Mouse (Mus musculus) embryonic stem cell, embryonic (primary cell): ENCODE measurements at regions not wholly inside any gene's neighbourhood (a gene's known extent, or its start where the extent isn't known, plus 50 kb on each side); places are given as distances from the start of the nearest gene placed in this dataset.

Experiments
- CTCF ChIA-PET, 4 experiments: fragments of 300-600 bp in 2 of 4; fragments of 350-600 bp in 2 of 4; sonication (Branson Sonifier 250); formaldehyde crosslinking; loops; one replicate each; lab custom pipeline; 2022; ENCODE audit warnings: inconsistent platforms in 2 of 4; lab: Charles Lee
- POLR2A ChIA-PET, 4 experiments: fragments of 300-600 bp in 2 of 4; fragments of 350-600 bp in 2 of 4; sonication (Branson Sonifier 250); formaldehyde crosslinking; loops; one replicate each; lab custom pipeline; 2022; ENCODE audit warnings: antibody characterized with exemption in 4 of 4, inconsistent platforms in 1 of 4; lab: Charles Lee

DNA sequence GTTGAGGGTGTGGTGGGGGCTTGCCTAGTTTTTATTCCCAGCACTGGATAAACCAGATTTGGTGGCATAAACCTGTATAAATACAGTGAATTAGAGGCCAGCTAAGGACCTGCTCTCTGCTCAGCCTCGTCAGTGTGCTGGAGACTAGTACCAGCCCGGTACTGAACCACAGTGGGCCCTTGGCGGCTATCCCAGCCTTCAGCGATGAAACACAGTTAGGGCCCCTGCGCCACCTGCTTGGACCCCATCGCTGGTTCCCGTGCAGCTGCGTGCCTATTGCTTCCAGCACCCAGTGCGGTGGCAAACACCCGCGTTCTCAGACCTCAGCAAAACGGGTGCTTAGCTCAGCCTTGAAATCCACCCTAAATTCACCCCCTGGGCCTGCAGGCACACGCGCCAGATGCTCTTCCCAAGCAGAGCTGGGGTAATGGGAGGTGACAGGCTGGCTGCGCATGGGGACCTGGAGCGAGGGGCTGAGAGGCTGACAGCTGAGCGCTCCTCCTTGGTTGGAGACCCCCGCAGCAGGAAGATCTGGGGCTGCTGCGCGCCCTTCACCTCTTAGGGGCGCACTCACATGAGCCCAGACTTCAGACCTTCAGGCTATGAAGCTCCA, 124.7 kb upstream of the Kit start:
- ChIA-PET CTCF (no interaction called here), POLR2A (interaction anchor here in 1 of 4 experiments (1.0 kb wide), 1 partner anchor 125 kb away, joined by 3 read pairs; the partner anchor contains the start of gene Kit)

DNA sequence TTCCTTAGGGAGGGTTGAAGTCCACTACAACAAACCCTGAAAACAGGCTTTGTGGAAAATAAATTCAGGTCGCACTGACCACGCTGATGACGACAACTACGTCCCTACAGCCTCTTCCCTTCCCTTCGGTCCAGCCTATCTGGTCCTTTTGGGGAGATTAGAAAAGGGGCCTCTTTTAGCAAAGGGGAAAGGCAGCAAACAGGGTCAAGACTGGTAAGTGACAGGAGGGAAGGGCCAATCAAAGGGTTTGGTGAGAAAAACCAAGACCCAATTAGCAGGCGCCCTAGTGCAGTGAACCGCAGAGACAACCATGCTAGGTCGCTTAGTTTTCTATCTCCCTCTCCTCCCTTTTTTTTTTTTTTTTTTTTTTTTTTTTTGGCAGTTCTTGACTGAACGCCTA, 124.2 kb upstream of the Kit start:
- POLR2A ChIA-PET: interaction anchor here in 1 of 4 experiments (1.0 kb wide), 1 partner anchor 124 kb away, joined by 3 read pairs; the partner anchor contains the start of gene Kit
- CTCF ChIA-PET: no interaction called here

DNA sequence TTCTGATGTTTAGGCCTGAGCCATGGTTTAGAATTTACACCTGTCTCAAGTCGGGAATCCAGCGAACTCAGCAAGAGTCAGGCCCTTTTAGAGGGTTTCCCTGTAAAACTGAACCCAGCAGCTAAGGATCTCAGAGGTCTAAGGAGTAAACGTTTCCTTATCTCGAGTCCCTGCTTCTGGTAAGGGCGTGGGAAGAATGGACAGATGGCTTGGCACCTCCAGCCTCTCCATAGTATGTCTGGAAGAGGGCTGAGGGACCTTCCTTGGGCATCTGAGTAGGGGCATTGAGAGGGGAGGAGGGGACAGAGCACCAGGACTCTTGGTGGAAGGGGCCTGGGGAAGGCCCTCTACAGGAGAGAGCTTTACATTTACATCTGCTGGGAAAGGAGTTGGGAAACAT, 123.6 kb upstream of the Kit start:
- POLR2A ChIA-PET: no interaction called here
- CTCF ChIA-PET: no interaction called here

DNA sequence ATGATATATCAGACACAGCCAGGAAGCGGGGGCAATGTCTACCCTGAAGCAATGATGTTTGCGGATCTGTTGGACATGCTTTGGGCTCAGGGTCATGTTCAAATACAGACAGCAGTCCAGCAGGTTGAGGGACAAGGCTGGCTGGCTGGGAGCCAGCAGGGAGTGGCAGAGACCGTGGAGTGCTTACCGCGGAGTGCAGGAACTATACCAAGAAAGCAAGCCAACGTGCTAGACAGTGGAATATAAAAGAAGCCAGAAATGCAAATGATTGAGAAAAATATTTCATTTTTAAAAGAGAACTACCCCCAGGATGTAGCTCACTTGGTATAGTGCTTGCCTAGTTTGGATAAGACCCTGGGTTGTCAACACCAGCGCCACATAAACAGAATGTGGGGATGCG, 123.0 kb upstream of the Kit start:
- POLR2A ChIA-PET: no interaction called here
- CTCF ChIA-PET: no interaction called here

DNA sequence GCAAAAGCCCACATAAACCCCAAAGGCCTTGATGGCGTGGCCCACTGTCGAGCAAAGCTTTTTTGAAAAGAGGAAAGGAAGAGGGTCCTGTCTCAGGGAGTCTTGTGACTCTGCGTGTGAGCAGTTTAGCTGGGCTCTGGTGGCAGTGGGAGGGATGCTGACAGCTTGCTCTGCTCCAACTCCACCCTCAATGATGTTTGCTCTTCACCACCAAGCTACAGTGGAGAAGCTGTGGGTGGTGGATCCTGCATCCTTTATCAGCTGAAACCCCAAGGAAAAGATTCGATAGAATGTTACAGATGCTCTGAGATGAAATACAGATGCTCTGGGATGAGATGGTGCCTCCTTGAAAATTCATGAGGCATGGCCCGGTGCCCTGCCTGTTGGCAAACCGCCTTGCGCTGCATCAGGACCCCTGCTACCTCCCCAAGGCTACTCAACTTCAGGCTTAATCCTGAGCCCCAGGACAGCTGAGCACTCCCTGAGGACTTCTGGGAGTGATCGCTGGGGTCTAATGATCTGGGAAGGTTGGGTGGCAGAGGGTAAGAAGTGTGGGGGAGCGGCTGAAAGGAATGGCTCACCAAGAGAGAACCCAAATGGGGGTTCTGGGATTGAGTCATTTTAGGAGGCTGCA, 120.8 kb upstream of the Kit start:
- ChIA-PET POLR2A (no interaction called here), CTCF (no interaction called here)

DNA sequence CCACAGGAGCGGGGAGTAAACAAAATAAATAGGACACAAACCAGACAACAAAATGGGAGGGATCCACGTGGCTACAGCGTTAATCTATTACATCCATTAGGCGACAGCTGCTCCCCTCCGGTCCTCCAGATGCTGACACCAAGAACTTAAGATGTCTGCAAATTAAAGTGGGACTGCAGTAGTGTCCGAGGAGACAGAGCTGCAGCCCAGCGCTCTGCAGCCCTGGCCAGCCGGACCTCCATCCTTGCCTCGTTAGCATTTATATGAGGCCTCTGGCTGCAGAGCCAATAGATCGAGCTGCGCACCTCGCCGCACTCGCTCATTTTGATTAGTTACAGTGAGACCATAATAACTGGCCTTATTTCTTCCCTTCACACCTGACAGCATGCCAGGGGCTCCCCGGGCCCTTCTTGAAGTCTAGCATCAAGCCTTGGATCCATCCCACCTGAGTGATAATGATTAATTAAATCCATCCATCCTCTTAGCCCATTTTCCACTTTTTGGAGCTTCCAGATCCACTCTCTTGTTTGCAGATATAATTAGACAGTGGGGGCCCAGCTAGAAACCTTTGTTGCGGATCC, 119.7 kb upstream of the Kit start:
- CTCF ChIA-PET: no interaction called here

DNA sequence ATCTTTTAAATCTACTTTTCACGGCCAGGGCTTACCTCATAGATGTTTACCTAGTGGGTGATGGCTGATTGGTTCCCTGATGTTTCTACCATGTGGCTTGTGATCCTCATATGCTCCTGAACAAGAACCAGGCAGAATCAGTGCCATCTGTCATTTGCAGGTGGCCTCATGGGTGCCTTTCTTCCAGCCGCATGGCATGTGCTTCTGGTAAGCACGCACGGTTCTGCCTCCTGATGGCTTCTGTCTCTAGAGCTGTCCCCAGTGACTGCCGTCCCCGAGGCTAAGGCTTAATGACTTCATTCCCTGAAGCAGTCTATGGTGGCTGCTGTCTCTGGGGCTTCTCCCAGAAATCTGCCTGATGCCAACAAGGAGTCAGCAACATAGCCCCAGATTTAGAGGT, 117.3 kb upstream of the Kit start:
- CTCF ChIA-PET: no interaction called here

More for the DNA sequence above, 119.7 kb upstream of the Kit start:
- POLR2A ChIA-PET: no interaction called here

DNA sequence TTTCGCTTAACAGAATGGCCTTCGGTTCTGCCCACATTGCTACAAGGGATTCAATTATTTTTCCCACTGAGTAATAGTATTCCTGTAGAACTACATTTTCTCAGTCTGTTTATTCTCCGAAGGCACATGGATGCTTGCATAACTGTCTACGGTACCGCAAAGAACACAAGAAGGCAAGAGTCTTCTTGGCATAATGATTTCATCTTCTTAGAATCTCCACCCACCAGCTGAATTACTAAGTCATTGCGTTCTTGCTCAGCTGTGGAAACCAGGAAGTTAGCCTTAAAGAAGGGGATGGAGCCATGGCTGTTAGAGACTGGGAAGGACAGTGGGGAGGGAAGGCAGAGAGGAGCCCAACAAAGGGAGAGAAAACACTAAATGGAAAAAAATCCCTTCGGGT, 116.4 kb upstream of the Kit start:
- POLR2A ChIA-PET: no interaction called here
- CTCF ChIA-PET: no interaction called here

More for the DNA sequence above, 117.3 kb upstream of the Kit start:
- POLR2A ChIA-PET: no interaction called here

DNA sequence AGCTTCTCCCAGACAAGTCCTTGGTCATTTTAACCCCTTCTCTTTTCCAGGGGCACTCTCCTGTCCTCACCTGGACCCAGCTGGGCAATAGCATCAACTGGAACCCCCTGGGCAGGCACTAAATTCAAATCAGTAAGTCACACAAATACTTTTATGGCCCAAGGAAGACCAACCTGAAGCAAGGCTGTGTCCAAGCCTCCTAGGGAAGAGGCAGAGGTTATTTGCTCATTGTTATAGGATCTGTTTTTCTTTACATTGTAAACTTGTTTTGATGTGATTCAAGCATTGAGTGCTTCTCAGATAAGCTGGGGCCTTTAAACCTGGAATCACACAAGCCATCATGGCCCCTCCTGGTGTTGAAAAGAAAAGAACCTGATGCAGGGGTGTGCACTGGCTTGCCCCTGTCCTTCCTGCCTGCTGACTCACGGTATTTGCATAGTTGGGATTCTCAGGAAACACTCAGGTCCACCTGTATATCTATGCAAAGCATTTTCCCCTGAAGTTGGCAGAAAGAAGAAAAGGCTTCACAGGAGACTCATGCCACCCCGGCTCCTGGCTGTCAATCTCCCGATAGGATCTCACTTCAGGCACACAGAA, 114.9 kb upstream of the Kit start:
- ChIA-PET POLR2A (interaction anchor here in 1 of 4 experiments (0.6 kb wide), 1 partner anchor 142 kb away, joined by 4 read pairs; no protein-coding TSS in a partner anchor), CTCF (no interaction called here)

DNA sequence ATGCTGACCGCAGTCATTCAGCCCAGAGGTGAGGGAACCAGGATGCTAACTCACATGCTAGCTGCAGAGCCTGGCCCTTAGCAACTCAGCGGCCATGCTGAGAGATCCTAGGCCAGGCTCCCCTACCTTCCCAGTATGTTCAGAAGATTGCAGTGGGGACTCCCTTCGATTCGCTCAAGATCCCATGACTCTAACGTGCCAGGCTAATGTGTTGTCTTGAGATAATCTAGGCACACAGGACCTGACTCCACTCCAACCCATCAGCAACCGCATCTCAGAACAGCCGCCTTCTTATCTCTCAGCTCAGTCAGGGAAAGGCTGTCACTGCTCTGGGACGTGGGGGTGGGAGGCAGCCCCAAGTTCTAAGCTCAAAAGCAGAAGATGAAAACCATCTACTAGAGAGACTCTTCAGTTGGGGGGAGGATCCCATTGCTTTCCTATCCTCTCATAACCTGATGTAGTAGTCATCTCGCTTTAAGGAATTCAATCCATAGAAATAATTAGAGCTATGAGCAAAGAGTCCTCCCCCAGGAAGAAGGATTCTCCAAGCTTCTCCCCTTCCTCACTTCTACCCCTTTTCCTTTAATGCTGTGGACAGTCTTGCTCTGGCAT, 114.2 kb upstream of the Kit start:
- ChIA-PET CTCF (no interaction called here), POLR2A (interaction anchor here in 1 of 4 experiments (0.6 kb wide), 1 partner anchor 141 kb away, joined by 4 read pairs; no protein-coding TSS in a partner anchor)

DNA sequence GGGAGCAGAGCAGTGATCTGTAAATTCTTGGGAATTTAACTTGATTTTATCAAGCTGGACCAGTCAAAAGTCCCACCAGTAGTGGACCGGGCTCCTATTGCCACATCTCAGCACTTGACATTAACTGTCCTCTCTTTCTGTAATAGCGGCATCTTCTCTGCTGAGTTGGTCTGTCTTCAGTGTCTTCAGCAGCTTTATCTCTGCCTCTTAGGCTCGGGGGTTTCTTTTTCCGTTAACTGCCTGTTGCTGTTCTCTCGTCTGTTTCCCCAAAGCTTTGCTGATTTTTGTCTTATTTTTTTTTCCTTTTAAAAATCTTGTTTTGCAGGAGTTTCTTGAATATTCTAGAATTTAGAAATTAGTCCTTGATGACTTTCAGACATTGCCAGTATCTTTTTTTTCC, 113.3 kb upstream of the Kit start:
- CTCF ChIA-PET: interaction anchor here in 1 of 4 experiments (0.6 kb wide), 1 partner anchor 1105 kb away, joined by 4 read pairs; no protein-coding TSS in a partner anchor
- POLR2A ChIA-PET: no interaction called here

DNA sequence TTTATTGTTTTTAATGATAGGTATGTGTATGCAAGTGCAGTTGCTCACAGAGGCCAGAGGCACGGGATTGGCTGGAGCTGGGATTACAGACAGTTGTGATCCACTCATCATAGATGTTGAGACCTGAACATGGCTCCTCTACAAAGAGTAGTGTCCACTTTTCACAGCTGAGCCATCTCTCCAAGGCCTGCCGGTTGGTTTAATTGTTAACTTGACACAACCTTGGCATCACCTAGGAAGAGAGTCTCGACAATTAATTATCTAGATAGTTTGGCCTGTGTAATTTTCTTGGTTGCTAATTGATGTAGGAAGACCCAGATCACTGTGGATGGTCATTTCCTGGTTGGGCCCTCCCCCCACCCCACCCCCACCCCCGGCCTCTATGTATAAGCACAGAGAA, 111.1 kb upstream of the Kit start:
- ChIA-PET CTCF (no interaction called here), POLR2A (no interaction called here)

DNA sequence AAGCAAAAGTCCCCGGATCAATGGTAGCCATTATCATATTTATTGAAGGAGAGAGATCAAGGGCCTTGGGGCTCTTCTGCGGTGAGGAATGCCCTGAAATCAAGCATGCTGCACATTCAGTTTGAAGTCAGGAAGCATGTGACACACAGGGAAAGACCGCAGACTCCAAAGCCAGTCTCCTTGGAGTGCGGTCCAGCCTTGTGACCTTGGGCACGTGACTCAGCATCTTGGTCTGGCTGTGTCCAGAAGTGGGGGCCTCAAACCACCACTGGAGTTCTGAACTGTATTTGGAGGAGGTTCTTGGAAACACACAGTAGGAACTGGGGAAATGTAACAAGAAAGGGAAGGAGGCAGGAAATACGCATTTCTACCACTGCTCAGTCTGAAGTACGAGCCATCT, 109.0 kb upstream of the Kit start:
- CTCF ChIA-PET: no interaction called here
- POLR2A ChIA-PET: no interaction called here

DNA sequence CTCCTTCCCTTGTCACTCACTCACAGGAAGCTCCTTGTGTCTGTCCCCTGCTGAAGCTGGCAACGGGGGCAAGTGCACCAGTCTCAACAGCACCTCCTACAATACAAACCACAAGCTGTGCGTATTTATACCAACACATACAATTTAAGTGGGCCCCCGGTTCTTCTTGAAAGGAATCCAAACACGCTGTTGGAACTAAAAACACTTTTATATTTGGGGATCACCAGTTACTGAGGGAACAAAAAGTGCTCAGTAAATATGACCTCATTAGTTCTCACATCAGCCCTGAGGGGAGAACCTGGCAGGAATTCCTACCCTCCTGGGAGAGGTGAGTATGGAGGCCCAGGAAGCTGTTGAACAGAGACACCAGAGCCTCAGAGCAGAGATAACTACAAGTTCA, 107.8 kb upstream of the Kit start:
- POLR2A ChIA-PET: interaction anchor here in 2 of 4 experiments (0.6 to 1.0 kb wide), 2 partner anchors 120 to 611 kb away, joined by 3 read pairs; no protein-coding TSS in a partner anchor
- CTCF ChIA-PET: interaction anchor here in 2 of 4 experiments (0.6 to 0.9 kb wide), 3 partner anchors 22 to 574 kb away, joined by 6 to 8 read pairs (median 6); no protein-coding TSS in a partner anchor

DNA sequence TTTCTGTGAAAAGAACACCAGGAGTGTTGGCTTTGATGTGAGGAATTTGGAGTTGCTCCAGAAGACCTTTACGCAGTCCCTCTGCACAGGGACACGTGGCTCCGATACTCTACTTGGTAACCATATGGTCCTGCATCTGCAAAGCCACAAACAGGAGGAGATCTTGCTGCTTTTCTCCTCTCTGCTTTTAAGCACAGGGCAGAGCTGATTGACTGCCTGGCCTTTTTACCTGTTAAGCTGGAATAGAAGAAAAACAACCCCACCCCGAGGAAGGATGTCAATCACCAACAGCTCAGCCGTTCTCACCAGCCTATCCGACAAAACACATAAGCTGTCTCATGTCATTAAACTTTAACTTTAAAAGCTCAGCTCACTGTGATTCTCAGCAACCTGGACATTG, 106.8 kb upstream of the Kit start:
- ChIA-PET CTCF (no interaction called here), POLR2A (interaction anchor here in 3 of 4 experiments (0.7 to 1.0 kb wide), 3 partner anchors 27 to 171 kb away, joined by 3 to 4 read pairs (median 3); no protein-coding TSS in a partner anchor)

DNA sequence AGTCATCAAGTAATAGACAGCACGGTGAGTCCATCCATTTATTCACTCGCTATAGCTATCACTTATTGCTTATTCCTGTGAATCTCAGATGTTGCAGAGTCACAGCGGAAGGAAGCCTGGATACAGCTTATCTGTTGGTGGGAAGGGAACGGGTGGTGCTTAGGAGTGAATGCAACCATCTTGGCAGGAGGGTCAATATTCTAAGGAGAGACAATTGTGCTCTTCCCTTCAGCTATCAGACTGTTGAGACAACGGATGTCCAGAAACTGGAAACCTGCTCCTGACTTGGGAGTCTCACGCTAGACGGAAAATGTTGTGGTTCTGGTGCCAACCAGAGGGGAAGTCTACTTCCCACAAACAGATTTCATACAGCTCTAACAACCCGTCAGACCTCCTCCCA, 103.7 kb upstream of the Kit start:
- ChIA-PET POLR2A (interaction anchor here in 1 of 4 experiments (0.6 to 1.4 kb wide), 2 partner anchors 104 to 134 kb away, joined by 3 read pairs; partner anchors contain the start of gene Kit), CTCF (interaction anchor here in 1 of 4 experiments (0.6 kb wide), 1 partner anchor 160 kb away, joined by 3 read pairs; no protein-coding TSS in a partner anchor)

DNA sequence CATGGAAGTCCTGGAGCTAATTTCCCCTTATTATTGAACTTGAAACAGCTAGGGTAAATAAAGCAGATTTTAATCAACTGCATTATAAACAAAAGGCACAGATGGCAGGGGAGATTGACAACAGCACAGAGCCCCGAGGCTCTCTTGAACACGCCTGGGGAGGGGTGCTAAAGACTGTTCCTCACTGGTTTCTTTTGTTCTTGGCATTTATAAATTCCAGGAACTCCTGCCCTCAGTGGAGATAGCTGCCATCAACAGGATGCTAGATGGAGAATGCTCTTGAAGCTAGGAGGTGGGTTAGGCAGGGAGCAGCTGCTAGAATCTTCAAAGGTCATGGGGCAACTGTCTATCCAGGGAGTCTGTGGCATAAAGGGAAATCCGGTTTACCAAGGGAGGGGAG, 102.2 kb upstream of the Kit start:
- CTCF ChIA-PET: no interaction called here
- POLR2A ChIA-PET: interaction anchor here in 2 of 4 experiments (0.8 to 1.2 kb wide), 2 partner anchors 40 to 190 kb away, joined by 3 read pairs; no protein-coding TSS in a partner anchor

DNA sequence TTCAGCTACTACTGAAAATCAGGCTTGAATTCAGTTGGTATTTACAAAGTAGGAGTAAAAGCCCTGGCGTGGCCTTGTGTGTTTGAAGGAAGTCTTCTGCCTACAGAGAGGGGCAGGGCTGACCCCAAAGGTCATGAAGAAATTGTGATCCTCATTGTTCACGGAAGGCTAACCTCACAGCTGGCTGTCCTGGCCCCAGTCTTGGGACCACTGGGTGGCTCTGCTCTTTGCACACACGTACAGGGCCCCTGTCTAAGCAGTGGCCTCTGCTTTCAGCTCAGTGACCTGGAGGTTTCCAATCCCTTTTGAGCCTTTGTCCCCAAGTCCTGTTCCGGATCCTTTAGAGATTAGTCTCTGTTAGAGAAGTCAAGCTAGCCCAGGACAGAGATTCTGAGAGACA, 99.3 kb upstream of the Kit start:
- POLR2A ChIA-PET: interaction anchor here in 2 of 4 experiments (0.7 to 1.6 kb wide), 2 partner anchors 71 to 100 kb away, joined by 3 to 7 read pairs; partner anchors contain the start of gene Kit (in 1 of the 2)
- CTCF ChIA-PET: interaction anchor here in 1 of 4 experiments (0.5 kb wide), 1 partner anchor 42 kb away, joined by 7 read pairs; no protein-coding TSS in a partner anchor

DNA sequence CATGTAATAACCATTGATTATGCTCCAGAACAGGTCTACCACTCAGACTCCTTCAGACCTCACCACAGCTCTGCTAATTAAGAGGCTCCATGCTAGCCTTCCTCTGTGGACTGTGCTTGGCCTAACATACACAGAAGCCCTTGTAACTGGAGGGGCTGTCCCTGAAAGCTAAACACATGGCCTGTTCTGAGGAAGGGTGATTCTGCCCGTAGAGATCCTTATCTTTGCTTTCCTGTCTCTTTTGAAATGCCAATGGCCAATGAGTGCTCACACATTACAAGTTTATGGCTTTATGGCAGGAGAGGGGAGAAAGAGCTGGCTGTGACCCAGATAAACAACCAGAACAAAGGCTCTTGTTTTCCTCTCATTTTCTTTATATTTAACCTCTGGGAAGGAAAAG, 96.2 kb upstream of the Kit start:
- ChIA-PET CTCF (no interaction called here), POLR2A (interaction anchor here in 3 of 4 experiments (0.6 to 1.7 kb wide), 3 partner anchors 96 to 104 kb away, joined by 3 to 4 read pairs (median 3); partner anchors contain the start of gene Kit (in 2 of the 3))
